Mouse (Mus musculus): ENCODE data around the gene H2al1k.
"Not testable (repeated sequence)": the region's sequence is repeated elsewhere in the genome, so short reads cannot be mapped to it uniquely, and the experiment has no call there.

Gene H2al1k

GRCm38 (mm10) chrX:9350327-9350726 is at the start of gene H2al1k:
Gene H2al1k, plus strand, starts transcription at chrX:9350627.
- DNase-seq = not testable (repeated sequence)

DNA sequence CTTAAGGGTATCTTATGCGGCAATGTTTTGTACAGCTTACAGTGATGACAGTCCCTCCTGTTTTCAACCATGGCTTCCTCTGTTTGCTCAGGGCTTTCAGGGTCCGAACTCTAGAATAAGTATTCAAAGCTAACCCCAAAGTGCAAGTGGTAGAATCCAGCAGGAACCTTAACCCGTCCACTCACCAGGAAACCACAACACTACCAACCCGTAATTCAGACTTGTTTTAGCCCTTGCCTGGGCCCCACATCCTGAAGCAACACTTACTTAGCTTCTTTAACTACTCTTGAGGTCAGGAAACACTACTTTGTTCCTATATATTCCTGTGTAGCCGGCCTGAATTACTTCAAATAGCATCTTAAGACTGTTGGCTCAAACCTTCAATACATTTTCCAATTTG is 47.6 kb upstream of the H2al1k start:
- no peak for DNase-seq

- no peak for DNase-seq
Measured at GRCm38 (mm10) chrX:9303455-9303854, 47.0 kb upstream of the H2al1k start.

DNA sequence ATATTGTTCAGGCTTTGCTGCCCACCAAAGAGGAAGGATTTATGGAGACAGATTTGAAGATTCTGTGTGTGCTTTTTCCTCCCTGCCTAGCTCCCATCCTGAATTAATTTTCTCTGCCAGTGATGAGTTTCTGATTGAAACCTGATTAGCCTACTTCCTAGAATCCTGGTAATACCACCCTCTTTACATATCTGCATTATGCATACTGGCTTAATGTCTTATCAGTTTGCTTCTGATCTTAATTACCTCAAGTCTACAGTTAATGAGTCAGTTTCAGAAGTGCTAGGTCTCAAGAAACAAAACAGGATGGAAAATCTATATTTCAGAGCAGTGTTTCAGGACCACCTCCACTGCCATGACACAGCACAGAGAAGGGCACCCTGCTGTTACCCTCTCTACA is 34.0 kb upstream of the H2al1k start:
- DNase-seq = not testable (repeated sequence)

GRCm38 (mm10) chrX:9327954-9328353 is 22.5 kb upstream of the H2al1k start:
- DNase-seq = not testable (repeated sequence)

DNA sequence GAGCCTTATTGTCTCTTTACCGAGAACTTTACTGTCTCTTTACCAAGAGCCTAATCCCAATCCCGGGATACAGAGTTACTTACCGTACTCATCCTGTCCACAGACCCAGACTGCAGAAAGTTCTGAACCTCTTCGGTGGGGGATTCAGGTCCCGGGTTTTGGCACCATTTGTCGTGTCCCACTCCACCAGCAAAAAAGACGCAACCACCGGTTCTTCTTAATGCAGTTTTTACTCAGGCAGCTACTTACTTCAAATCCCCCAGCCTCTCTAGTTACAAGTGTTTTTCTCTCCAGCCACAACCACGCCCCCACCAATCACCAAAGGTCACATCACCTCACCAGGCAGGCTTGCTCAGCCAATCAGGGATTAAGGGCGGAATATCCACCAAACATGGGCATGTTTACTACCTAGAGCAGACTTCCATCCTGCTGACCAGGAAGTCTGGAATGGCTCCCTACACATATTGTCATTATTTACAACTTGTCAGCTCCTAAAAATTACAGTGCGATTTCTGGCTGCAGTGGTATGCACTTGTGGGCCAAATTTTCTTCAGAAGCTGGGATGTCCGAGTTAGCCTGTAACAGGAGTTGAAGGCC is 18.0 kb upstream of the H2al1k start:
- peak; percentile 6 for DNase-seq

DNA sequence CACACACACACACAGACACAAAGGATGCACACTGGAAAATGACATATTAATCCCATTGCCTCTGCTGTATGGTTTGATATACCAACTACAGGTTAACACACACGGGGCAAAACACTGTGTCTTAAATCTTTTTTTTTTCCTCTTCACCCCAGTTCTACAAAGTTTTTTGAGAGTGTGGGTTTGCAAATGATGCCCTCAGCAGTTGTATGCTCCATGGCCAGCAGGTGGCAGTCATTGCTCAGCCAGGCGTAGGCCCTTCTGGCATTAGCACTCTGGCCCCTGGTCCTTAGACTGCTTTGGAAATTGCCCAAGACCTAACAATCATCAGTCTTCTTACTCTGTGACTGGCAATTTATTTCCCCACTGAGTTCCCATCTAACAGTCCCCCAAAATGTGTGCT is 17.4 kb upstream of the H2al1k start:
- DNase-seq = peak; percentile 42

DNA sequence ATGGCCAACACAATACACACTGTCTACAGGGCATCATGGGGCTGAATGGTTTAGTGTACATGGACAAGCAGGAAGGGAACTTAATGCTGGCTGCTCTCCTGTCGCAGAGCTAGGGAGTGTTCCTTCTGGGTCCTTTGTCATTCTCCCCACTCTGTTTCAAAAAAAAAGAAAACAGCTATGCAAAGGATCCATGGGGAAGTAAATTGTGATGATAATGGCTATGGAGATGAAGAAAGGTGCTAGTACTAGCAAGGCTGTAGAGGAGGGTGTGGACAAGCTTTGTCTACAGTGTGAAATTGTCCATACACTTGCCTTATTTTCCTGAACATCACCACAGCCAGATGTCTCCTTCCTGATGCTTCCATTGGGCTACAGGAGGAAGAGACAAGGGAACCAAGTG is 15.4 kb upstream of the H2al1k start:
- not testable (repeated sequence) for DNase-seq

DNA sequence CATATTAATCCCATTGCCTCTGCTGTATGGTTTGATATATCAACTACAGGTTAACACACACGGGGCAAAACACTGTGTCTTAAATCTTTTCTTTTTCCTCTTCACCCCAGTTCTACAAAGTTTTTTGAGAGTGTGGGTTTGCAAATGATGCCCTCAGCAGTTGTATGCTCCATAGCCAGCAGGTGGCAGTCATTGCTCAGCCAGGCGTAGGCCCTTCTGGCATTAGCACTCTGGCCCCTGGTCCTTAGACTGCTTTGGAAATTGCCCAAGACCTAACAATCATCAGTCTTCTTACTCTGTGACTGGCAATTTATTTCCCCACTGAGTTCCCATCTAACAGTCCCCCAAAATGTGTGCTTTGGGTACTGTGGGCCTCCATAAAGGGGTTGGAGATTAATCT is 23.6 kb downstream of the H2al1k start:
- peak; percentile 27 for DNase-seq

GRCm38 (mm10) chrX:9375927-9376326 is 25.5 kb downstream of the H2al1k start:
- DNase-seq = not testable (repeated sequence)
